Mouse (Mus musculus): ENCODE data around the gene Fjx1. TPM values are rescaled to one million over a fixed set of nuclear protein-coding genes. Genes with fewer than 3 reads are reported as not detected.

The Fjx1 gene
- polyA plus RNA-seq (2017; shearing (Covaris generic)) = not detected

- peak; percentile 25 for ATAC-seq
Observed at GRCm38 (mm10) chr2:102451671-102452549, at the start of gene Fjx1. Gene Fjx1, minus strand, starts transcription at chr2:102452499.

- ATAC-seq = no peak
Observed at GRCm38 (mm10) chr2:102500001-102500689, 47.8 kb upstream of the Fjx1 start.

- no peak for ATAC-seq
Observed at GRCm38 (mm10) chr2:102480738-102481137, 28.4 kb upstream of the Fjx1 start.

- no peak for ATAC-seq
Observed at GRCm38 (mm10) chr2:102476101-102476500, 23.8 kb upstream of the Fjx1 start.

- ATAC-seq = no peak
Observed at GRCm38 (mm10) chr2:102468645-102469044, 16.3 kb upstream of the Fjx1 start.

- ATAC-seq = no peak
Observed at GRCm38 (mm10) chr2:102464342-102464732, 12.0 kb upstream of the Fjx1 start.

- no peak for ATAC-seq
Observed at GRCm38 (mm10) chr2:102463587-102464341, 11.5 kb upstream of the Fjx1 start.

GRCm38 (mm10) chr2:102461491-102461890, 9.2 kb upstream of the Fjx1 start:
- no peak for ATAC-seq

- no peak for ATAC-seq
Observed at GRCm38 (mm10) chr2:102455126-102455525, 2.8 kb upstream of the Fjx1 start.

- peak; percentile 66 for ATAC-seq
Observed at GRCm38 (mm10) chr2:102453447-102453846, 1.1 kb upstream of the Fjx1 start.

GRCm38 (mm10) chr2:102450761-102451670, 1.3 kb downstream of the Fjx1 start:
- peak; percentile 12 for ATAC-seq

- ATAC-seq = no peak
Observed at GRCm38 (mm10) chr2:102450248-102450760, 2.0 kb downstream of the Fjx1 start.

GRCm38 (mm10) chr2:102449630-102450247, 2.6 kb downstream of the Fjx1 start:
- no peak for ATAC-seq

- no peak for ATAC-seq
Observed at GRCm38 (mm10) chr2:102449056-102449455, 3.2 kb downstream of the Fjx1 start.

GRCm38 (mm10) chr2:102447831-102448230, 4.5 kb downstream of the Fjx1 start:
- no peak for ATAC-seq

- ATAC-seq = no peak
Observed at GRCm38 (mm10) chr2:102446851-102447250, 5.4 kb downstream of the Fjx1 start.

GRCm38 (mm10) chr2:102437357-102438030, 14.8 kb downstream of the Fjx1 start:
- no peak for ATAC-seq

- ATAC-seq = no peak
Observed at GRCm38 (mm10) chr2:102433879-102434278, 18.4 kb downstream of the Fjx1 start.

GRCm38 (mm10) chr2:102431084-102431483, 21.2 kb downstream of the Fjx1 start:
- ATAC-seq = no peak

GRCm38 (mm10) chr2:102427974-102428373, 24.3 kb downstream of the Fjx1 start:
- no peak for ATAC-seq

- ATAC-seq = no peak
Observed at GRCm38 (mm10) chr2:102426434-102426833, 25.9 kb downstream of the Fjx1 start.
